Mouse (Mus musculus): ENCODE data around the gene Zfp457. TPM values are rescaled to one million over a fixed set of nuclear protein-coding genes. Genes with fewer than 3 reads are reported as not detected.
"Not testable (repeated sequence)": the region's sequence is repeated elsewhere in the genome, so short reads cannot be mapped to it uniquely, and the experiment has no call there.

Gene Zfp457
- 0.88 and 1.2 TPM in 2 replicates for polyA plus RNA-seq (2015; fragmentation: Nextera tagmentation; extraction: Ambion mirVana)

DNA sequence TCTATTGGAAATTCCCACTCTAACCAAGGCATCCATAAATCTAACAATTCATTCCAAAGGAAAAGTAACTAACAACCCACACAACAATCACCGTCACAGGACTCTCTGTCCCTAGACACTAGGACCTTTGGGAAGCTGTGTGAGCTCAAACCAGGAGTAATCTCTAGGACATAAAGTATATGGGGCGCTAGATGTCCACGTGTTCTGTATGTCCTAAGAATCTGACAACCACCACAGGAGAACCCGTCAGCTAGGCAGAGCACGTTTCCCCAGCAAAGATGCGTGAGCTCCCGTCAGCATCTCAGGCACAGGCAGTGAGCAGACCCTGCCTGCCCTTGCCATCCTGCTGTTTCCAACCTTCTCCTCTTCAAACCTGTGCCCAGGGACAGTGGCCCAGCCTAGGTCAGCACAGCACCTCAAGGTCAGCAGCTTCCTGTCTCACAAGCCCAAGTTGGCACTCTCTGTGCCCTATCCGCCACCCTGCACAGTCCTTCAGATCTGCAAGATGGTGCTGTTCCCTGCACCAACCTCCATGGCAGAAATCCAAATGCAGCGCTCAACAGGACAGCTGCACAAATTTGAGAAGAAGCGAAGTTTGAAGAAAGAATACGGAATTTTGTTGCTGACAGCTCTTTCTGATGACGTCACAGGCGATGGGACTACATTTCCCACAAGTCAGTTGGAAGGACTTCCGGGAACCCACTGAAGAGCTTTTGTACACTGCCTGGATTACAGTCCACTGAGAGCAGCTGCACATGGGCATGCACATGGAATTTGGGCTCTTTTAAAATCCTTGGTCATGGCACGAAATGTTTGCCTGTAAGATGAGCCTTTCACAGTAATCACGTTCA, at the start of gene Zfp457:
Zfp457 (minus strand) TSS at position 664 of the 851 bp plus-strand sequence.
- Histone ChIP-seq H3K9ac (peak within 1 kb of the TSS; percentile 88), H3K36me3 (no peaks in the 10 kb centered on the region), H3K27ac (replicated peaks) (peak within 1 kb of the TSS; percentile 38; the same call in 1 of the 2 replicates), H3K4me3 (peak within 1 kb of the TSS; percentile 74), H3K4me2 (peak within 1 kb of the TSS; percentile 82), H3K27me3 (no peaks in the 10 kb centered on the region), H3K9me3 (no peaks in the 10 kb centered on the region), H3K4me1 (replicated peaks) (peaks cover 12% of the 10 kb centered on the region)
- peak; percentile 100 for ATAC-seq (ENCODE audit: low read depth)
- 9% methylated on average over 16 of the region's 16 CpGs for WGBS

DNA sequence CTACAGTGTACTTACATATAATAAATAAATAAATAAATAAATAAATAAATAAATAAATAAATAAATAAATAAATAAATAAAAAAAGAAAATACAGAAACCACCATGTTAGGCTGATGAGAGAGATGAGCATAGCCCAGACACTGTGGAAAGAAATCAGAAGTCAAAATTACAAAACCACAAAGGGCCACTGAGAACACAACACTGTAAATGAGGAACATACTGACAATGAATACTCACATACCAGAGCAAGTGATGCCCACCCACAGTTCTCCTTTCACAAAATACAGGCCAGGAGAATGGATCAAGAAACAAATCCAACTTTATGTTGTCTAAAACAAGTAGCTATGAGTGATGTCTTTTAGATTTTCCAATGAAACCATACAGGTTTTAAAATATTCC, 45.6 kb upstream of the Zfp457 start:
- no peak overlapping the region for H3K4me3 ChIP-seq

DNA sequence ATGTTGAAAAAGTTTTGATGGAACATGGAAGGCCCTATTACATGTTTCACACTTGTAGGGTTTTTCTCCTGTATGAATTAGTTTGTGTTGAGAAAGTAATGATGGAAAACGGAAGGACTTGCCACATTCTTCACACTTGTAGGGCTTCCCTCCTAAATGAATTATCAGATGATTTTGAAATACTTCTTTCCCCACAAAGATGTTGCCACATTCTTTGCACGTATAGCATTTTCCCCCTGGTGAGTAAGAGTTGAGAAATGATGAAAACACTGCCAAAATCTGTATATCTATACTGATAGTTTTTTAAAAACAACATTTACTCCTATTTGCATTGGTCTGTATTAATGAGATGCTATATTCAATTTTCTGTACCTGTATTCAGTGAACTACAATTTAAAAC, 37.1 kb upstream of the Zfp457 start:
- H3K27ac ChIP-seq (replicated peaks), result no peak overlapping the region
- no peak overlapping the region for H3K4me2 ChIP-seq
- H3K4me1 ChIP-seq (replicated peaks), result no peaks in the 10 kb centered on the region
- H3K27me3 ChIP-seq, result no peaks in the 10 kb centered on the region
- no peak overlapping the region for H3K4me3 ChIP-seq
- H3K9me3 ChIP-seq, result no peaks in the 10 kb centered on the region
- 93% methylated on average over 2 of the region's 2 CpGs for WGBS
- no peak overlapping the region for H3K9ac ChIP-seq
- ATAC-seq (ENCODE audit: low read depth), result no peak
- H3K36me3 ChIP-seq, result peaks cover 11% of the 10 kb centered on the region; the same call in 1 of the 2 replicates

More for the DNA sequence above, 45.6 kb upstream of the Zfp457 start:
- no peak for ATAC-seq (ENCODE audit: low read depth)
- no peaks in the 10 kb centered on the region for H3K27me3 ChIP-seq
- H3K9ac ChIP-seq, result no peak overlapping the region
- H3K36me3 ChIP-seq, result no peaks in the 10 kb centered on the region
- no peaks in the 10 kb centered on the region for H3K9me3 ChIP-seq
- H3K4me1 ChIP-seq (replicated peaks), result no peaks in the 10 kb centered on the region
- H3K27ac ChIP-seq (replicated peaks), result no peak overlapping the region
- H3K4me2 ChIP-seq, result no peak overlapping the region

DNA sequence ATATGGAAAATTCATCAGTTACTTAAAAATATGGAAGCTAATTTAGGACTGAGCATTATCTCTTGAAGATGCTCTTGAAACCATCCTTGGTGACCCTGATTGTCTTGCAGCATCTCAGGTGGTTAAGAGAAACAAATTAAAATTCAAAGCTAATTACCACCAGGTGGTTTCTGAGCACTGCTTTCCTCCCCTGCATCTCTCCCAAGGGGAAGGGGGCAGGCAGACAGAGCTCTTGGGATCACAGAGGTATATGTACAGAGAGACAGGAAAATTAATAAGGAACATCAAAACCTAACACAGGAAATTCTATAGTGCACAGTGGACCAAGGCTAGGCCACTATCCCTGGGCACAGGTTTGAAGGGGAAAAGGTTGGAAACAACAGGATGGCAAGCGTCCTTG, 26.6 kb upstream of the Zfp457 start:
- H3K4me3 ChIP-seq, result peak overlapping the region; percentile 49
- 72% methylated on average over 1 of the region's 1 CpGs for WGBS
- peak overlapping the region; percentile 70 for H3K4me2 ChIP-seq
- peaks cover 10% of the 10 kb centered on the region for H3K4me1 ChIP-seq (replicated peaks)
- H3K9me3 ChIP-seq, result no peaks in the 10 kb centered on the region
- no peaks in the 10 kb centered on the region for H3K36me3 ChIP-seq
- H3K27ac ChIP-seq (replicated peaks), result no peak overlapping the region
- H3K9ac ChIP-seq, result peak overlapping the region; percentile 78
- ATAC-seq (ENCODE audit: low read depth), result peak; percentile 58
- H3K27me3 ChIP-seq, result no peaks in the 10 kb centered on the region

DNA sequence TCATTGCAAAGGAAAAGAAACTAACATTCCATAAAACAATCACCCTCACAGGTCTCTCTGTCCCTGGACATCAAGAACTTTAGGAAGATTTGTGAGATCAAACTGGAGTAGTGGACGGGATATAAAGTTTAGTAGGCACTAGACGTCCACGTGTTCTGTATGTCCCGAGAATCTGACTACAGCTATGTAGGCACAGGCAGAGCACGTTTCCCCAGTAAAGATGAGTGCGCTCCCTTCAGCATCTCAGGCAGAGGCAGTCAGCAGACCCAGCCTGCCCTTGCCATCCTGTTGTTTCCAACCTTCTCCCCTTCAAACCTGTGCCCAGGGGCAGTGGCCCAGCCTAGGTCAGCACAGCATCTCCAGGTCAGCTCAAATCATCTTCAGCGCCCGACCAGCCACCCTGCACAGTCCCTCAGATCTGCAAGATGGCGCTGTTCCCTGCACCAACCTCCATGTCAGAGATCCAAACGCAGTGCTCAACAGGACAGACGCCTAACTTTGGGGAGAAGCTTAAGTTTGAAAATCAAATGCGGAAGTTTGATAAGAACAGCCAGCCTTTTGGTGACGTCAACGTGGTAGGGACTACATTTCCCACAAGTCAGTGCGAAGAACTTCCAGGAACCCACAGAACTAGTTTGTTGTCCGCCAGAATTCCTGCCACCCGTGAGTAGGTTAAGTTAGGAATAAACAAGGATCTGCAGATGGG, 25.9 kb upstream of the Zfp457 start, which contains the start of gene Zfp595:
Zfp595 (minus strand) TSS at position 552 of the 706 bp plus-strand sequence.
- H3K36me3 ChIP-seq, result no peaks in the 10 kb centered on the region
- peak within 1 kb of the TSS; percentile 78 for H3K9ac ChIP-seq
- H3K4me2 ChIP-seq, result peak within 1 kb of the TSS; percentile 70
- no peak within 1 kb of the TSS for H3K27ac ChIP-seq (replicated peaks)
- peak; percentile 92 for ATAC-seq (ENCODE audit: low read depth)
- H3K4me3 ChIP-seq, result peak within 1 kb of the TSS; percentile 49
- 17% methylated on average over 17 of the region's 17 CpGs for WGBS
- peaks cover 10% of the 10 kb centered on the region for H3K4me1 ChIP-seq (replicated peaks)
- no peaks in the 10 kb centered on the region for H3K9me3 ChIP-seq
- H3K27me3 ChIP-seq, result no peaks in the 10 kb centered on the region

DNA sequence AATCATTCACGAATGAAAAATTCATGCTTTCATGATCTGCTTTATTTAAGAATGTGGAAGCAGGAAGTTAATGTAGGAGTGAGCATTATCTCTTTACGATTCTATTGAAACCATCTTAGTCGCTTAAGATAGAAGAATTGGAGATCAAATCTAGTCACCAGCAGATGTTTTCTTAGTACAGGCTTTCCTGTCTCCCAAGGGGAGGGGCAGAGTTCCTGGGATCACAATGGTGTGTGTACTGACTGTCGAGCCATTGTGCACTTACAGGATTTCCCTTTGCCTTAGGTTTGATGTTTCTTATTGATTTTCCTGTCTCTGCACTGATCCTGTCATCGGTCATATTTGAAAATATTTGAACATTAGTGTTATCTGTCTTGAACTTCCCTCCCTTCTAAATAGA, 433 bp upstream of the Zfp457 start:
- Histone ChIP-seq H3K4me1 (replicated peaks) (peaks cover 12% of the 10 kb centered on the region), H3K4me2 (peak overlapping the region; percentile 82), H3K36me3 (no peaks in the 10 kb centered on the region), H3K27me3 (no peaks in the 10 kb centered on the region), H3K9ac (peak overlapping the region; percentile 88), H3K4me3 (peak overlapping the region; percentile 74), H3K27ac (replicated peaks) (peak overlapping the region; percentile 35; the same call in 1 of the 2 replicates), H3K9me3 (no peaks in the 10 kb centered on the region)
- peak; percentile 81 for ATAC-seq (ENCODE audit: low read depth)
- WGBS, result 33% methylated on average over 5 of the region's 5 CpGs

DNA sequence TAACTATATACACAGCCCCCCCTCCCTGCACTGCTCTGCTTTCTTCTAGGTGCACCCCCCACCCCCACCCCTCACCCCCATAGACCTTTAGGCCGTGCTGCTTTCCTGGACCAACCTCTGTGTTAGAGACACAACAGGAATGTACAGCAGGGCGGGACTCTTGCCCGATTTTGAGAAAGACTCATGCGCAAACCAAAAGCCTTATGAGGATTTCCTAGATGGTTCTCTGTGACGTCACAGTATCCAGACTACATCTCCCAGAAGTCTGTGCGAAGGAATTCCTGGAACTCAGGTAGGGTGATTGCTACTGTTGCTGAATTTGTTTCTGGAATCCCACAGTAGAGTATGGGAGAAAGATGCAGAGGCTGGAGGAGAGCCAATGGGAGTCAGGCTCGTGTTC, 28.0 kb downstream of the Zfp457 start, which contains the start of gene Zfp458:
Zfp458 (minus strand) TSS at position 153 of the 400 bp plus-strand sequence.
- H3K36me3 ChIP-seq, result no peaks in the 10 kb centered on the region
- H3K4me1 ChIP-seq (replicated peaks), result no peaks in the 10 kb centered on the region
- H3K27me3 ChIP-seq, result no peaks in the 10 kb centered on the region
- no peak within 1 kb of the TSS for H3K9ac ChIP-seq
- no peak for ATAC-seq (ENCODE audit: low read depth)
- no peak within 1 kb of the TSS for H3K4me3 ChIP-seq
- no peak within 1 kb of the TSS for H3K4me2 ChIP-seq
- no peaks in the 10 kb centered on the region for H3K9me3 ChIP-seq
- H3K27ac ChIP-seq (replicated peaks), result no peak within 1 kb of the TSS
- 53% methylated on average over 7 of the region's 7 CpGs for WGBS

DNA sequence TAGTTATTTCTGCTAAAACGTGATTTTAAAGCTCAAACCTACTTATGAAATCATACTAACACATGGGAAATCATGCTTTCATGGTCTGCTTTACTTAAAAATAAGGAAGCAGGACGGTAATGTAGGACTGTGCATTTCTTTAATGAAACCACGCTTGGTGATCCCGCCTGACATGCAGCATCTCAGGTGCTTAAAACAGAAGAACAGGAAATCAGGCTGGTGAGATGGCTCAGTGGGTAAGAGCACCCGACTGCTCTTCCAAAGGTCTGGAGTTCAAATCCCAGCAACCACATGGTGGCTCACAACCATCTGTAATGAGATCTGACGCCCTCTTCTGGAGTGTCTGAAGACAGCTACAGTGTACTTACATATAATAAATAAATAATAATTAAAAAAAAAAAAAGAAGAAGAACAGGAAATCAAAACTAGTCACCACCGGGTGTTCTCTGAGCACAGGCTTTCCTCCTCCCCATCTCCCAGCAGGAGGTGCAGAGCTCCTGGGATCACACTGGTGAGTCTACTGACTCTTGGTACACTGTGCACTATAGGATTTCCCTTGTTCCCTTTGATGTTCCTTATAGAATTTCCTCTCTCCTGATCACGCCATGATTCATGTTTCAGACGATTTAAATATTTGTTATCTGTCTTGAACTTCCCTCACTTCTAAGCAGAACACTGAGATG, 36.8 kb downstream of the Zfp457 start:
- Histone ChIP-seq H3K4me2 (peak overlapping the region; percentile 76), H3K4me3 (peak overlapping the region; percentile 69), H3K4me1 (replicated peaks) (peaks cover 12% of the 10 kb centered on the region), H3K9me3 (peaks cover 12% of the 10 kb centered on the region), H3K9ac (peak overlapping the region; percentile 74)
- ATAC-seq (ENCODE audit: low read depth), result peak; percentile 80
- not testable (repeated sequence) for H3K36me3 ChIP-seq; H3K27ac ChIP-seq (replicated peaks); H3K27me3 ChIP-seq
- WGBS, result 51% methylated on average over 9 of the region's 9 CpGs

DNA sequence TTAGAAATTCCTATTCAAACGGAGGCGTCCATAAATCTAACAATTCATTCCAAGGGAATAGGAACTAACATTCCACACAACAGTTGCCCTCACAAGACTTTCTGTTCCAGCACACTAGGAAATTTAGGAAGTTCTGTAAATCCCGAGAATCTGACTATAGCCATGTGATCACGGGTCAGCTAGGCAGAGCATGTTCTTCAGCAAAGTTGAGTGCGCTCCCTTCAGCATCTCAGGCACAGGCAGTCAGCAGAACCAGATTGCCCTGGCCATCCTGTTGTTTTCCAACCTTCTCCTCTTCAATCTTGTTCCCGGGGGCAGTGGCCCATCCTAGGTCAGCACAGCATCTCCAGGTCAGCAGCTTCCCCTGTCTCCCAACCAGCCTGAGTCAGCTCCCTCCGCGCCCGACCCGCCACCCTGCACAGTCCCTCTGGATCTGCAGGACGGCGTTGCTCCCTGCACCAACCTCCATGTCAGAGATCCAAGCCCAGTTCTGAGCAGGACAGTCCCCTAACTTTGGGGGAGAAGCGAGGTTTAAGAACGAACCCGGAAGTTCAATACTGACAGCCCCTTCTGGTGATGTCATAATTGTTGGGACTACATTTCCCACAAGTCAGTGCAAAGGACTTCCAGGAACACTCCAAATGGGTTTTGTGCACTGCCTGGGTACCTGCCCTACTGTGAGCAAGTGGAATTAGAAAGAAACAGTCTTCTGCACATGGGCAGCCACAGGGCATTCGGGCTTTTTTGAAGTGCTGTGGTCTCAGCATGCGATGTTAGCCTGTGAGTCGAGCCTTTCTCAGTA, 37.5 kb downstream of the Zfp457 start:
- WGBS, result 9% methylated on average over 18 of the region's 18 CpGs

More for the DNA sequence above, 37.5 kb downstream of the Zfp457 start:
- Histone ChIP-seq H3K4me1 (replicated peaks) (peaks cover 12% of the 10 kb centered on the region), H3K27me3 (no peaks in the 10 kb centered on the region), H3K27ac (replicated peaks) (no peak overlapping the region; the same call in 1 of the 2 replicates), H3K9me3 (peaks cover 18% of the 10 kb centered on the region), H3K36me3 (peaks cover 7% of the 10 kb centered on the region), H3K4me2 (peak overlapping the region; percentile 76), H3K9ac (peak overlapping the region; percentile 74), H3K4me3 (peak overlapping the region; percentile 69)
- peak; percentile 99 for ATAC-seq (ENCODE audit: low read depth)
